Mouse (Mus musculus) lung, adult 2 months (tissue): ENCODE measurements at regions not wholly inside any gene's neighbourhood (a gene's known extent, or its start where the extent isn't known, plus 50 kb on each side); places are given as distances from the start of the nearest gene placed in this dataset.

ENCODE experiments used
- CTCF ChIP-seq: fragments of 200-500 bp; IDR thresholded peaks from 2 replicates; pipeline ENCODE4 v1.5.1; 2011; ENCODE audit warnings: mild to moderate bottlenecking, low read length, control low read depth; ENCODE audit not compliant: insufficient read depth
- POLR2A ChIP-seq: fragments of 200-500 bp; IDR thresholded peaks from 2 replicates; pipeline ENCODE4 v1.6.1; 2011; ENCODE audit warnings: low read depth, mild to moderate bottlenecking, control low read depth, low read length, borderline replicate concordance; ENCODE audit errors: extremely low read depth

DNA sequence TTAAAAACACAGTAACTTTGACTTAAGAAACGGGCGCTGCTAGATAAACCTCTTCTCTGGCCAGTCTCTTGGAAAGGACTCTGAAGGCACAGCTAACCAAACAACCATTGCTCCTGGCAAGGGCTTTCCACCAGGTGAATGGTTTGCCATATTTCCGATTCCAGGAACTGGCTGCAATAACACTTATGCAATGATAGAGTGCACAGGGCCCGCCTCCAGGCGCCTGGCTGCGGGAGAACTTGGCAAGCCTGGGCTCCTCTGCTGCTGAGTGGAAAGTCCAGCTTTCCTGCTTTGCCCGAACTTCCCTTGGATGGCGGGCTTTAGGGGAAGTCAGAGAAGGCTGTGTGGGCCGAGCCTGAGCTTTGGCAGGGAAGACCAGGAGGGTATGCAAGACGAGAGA, 171.6 kb downstream of the Plpp3 start:
- no peak for TF ChIP-seq CTCF
- TF ChIP-seq POLR2A = no peak
